Mouse (Mus musculus): ENCODE measurements around the gene Irs1.

DNA sequence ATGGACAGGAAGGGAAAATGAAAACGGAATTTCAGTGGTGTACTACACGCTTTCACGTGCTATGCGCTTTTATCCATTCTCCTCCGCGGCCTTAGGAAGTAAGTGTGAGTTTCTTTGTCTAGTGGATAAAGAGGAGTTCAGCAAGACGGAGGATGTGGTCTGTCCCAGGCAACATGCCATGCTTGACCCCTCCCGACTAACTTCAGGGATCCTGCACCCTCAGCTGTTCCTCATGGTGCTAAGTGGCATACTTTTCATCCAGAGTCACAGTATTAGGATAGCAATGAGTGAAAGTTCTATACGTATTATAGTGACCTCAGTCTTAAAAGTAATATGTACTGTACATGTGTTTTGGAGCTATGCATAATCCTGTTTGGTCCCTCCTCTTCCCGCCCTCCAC, 29.6 kb upstream of the Irs1 start:
- TF ChIP-seq CTCF (IDR thresholded peaks at IDR 0.05): no peak
- no peak for TF ChIP-seq EP300 (IDR thresholded peaks at IDR 0.05)
